Mouse (Mus musculus): Measurements from ENCODE around the gene Nanos1.

The Nanos1 gene

DNA sequence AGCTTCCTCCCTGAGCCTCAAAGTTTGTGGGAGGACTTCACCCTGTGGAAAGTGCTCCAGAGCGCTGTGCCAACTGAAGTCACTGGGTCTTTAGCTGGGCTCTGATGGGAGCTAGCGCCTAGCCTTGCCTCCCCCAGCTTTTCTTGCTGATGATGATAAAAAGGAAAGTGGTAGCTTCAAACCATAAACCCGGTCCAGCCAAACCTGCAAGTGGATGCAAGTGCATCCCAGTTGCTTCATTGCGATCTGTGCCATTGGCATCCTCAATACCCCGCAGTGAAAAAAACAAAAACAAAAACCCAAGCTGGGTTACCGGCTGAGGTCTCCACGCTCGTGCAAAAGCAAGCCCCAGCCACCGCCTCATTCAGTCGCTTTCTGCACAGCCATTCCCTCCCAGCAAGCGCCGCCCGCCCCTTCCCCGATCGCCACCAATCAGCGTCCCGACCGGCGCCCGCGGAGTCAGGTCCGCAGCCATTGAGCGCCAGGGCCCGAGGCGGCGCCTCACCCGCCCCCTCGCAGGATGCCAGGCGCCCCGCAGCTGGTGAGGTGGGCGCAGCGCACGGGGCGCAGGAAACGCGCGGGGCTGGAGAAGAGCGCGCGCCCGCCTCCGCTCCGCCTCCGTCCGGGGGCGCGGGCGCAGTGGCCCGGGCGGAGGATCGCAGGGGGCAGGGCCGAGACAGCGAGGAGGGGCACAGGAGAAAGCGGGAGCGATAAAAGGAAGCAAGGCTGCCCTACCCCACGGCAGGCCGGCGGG is at the start of gene Nanos1:
Gene Nanos1, plus strand, starts transcription at position 550 of the 754 bp plus-strand sequence.
- ATAC-seq (ENCODE audit: low TSS enrichment): peak; percentile 89

DNA sequence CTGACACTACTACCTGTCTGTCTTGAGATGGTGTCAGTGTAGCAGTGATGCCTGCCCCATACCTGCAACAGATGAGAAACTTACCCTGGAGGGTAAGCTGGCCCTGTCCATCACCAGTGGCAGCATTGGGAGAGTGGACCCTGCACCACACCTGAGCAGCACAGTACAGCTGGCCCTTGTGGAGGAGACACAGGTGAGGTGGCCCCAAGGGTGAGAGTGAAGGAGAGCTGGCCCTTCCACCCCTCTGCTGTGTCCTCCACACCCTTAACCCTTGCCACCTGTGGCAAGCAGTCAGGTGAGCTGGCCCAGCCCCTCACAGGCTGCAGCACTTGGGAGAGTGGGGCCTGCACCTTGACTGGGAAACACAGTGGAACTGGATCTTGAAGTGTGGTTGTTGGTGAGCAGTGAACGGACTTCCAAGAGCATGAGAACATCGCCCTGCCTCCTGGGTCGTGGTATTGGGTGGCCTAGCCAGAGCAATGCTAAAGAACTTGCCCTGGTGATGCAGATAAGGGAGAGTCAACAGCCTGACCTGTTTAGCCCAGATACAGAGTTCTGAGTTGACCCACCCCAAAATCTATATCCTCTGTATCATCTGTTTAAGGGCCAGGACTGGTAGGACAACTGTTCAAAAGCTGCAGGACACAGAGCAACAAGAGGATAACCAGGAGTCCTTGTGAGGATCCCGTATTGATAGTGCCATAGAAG is 46.4 kb upstream of the Nanos1 start:
- ATAC-seq (ENCODE audit: low TSS enrichment): no peak

DNA sequence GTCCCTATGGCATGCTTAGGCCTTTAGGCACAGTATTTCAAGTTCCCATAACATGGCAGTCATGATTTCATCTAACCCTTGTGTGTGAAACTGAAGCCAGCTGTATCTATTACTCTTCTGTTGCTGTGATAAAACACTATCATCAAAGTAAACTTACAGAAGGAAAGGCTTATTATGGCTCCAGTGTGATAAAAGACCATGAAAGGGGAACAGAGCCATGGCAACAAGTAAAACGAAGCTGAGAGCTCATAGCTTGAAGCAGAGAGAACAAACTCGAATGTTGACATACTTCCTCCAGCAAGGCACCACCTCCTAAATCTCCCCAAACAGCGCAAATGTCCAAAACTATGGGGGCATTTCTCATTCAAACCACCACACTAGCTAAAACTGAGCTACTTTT is 45.6 kb upstream of the Nanos1 start:
- ATAC-seq (ENCODE audit: low TSS enrichment): no peak

DNA sequence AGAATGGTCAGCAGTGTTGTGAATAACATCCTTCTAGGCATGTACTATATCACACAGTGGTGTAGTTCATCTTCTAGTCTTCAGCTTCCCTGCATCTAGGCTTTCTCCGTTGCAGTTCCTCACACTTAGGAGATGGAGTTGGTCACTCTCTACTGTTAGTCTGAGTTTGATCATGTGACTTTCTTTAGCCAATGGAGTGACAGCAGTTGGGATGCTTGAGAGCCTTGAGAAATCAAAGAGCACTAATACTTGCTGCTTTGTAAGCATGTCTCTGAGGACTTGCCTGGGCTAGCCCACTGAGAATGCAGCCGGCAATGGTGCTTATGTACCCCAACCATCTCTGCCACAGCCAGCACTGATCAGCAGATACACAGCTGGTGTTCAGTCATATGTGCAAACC is 43.2 kb upstream of the Nanos1 start:
- ATAC-seq (ENCODE audit: low TSS enrichment): no peak

DNA sequence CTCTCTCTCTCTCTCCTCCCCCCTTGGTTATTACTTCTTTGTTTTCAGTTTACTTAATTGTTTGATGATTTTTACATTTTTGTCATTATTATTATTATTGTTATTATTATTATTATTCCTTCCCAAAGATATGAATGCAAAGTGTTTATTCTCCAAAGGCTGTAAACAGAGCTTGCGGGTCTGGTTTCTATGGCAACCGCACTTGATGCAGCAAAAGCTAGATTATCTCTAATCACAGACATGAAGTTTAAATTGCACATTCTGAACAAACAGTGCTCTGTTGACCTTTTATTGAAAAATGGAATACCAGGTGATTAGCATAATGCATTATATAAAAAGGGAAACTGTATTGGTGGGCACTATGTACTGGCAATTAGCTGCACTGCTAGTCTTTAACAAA is 39.4 kb upstream of the Nanos1 start:
- no peak for ATAC-seq (ENCODE audit: low TSS enrichment)

DNA sequence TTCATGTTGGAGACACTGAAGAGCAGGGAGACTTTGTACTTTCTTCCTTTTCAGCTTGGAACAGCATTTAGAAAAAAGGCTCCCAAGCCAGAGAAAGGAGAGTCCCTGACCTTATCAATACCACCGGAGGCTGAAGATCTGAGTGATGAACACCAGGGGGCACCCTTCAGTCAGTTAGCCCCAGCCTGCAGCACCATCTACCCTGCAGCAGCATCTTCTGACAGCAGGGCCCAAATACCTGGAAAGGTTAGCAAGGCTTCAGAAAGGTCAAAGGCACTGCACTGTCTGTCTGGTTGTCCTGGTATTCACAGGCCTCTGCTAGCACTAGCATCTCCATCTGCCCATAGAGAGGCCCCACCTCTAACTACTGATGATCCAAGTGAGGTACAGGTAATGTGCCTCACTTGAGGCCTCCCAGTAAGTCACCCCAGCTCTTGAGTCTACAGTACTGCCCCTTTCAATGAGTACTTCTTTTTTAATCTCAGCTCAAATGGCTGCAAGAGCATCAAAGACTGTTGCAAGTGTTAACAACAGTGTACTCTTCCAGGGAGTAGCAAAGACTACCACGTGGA is 25.4 kb upstream of the Nanos1 start:
- peak; percentile 77 for ATAC-seq (ENCODE audit: low TSS enrichment)

DNA sequence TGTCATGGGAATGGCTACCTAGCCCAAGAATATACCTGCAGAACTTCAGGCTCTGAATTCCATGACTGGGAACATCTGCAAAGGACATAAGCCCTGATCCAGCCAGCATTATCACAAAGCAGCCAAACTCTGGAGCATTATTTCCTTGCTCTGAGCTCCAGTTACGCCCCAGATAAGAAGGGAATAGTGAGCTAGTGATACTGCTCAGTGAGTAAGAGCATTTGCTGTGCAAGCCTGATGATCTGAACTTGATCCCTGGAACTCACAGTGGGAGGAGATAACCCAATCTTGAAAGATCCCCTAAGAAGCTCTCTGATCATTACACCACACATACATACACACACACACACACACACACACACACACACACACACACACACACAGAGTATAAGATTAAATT is 24.5 kb upstream of the Nanos1 start:
- no peak for ATAC-seq (ENCODE audit: low TSS enrichment)

DNA sequence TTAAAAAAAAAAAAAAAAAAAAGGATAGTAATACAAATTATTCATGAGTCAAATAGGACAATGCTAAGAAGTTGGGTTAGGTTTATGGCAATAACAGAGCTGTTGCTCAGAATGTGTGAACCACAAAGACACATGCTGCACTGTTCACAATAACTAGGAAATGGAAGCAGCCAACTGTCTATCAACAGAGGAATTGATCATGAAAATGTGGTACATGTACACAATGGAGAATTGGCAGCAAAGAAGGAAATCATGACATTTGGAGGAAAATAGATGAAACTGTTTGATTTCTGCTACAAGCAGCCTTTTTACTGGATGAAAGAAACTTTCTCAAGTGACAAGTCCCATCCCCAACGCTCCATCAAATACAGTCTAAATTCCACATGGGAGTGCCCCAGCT is 23.8 kb upstream of the Nanos1 start:
- no peak for ATAC-seq (ENCODE audit: low TSS enrichment)

DNA sequence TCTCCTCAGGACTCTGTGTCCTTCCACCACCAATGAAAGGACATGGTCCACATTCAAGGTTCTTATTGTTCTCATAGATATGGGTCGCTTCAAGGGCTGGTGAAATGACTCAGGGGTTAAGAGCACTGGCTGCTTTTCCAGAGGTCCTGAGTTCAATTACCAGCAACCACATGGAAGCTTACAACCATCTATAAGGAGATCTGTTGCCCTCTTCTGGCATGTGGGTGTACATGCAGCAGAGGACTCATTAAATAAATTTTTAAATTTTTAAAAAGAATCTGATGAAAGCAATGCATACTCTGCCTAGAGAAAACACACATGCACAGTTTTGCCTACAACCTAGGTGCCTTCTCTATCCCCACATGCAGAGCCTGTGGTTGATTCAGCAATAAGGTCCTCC is 15.2 kb upstream of the Nanos1 start:
- no peak for ATAC-seq (ENCODE audit: low TSS enrichment)

DNA sequence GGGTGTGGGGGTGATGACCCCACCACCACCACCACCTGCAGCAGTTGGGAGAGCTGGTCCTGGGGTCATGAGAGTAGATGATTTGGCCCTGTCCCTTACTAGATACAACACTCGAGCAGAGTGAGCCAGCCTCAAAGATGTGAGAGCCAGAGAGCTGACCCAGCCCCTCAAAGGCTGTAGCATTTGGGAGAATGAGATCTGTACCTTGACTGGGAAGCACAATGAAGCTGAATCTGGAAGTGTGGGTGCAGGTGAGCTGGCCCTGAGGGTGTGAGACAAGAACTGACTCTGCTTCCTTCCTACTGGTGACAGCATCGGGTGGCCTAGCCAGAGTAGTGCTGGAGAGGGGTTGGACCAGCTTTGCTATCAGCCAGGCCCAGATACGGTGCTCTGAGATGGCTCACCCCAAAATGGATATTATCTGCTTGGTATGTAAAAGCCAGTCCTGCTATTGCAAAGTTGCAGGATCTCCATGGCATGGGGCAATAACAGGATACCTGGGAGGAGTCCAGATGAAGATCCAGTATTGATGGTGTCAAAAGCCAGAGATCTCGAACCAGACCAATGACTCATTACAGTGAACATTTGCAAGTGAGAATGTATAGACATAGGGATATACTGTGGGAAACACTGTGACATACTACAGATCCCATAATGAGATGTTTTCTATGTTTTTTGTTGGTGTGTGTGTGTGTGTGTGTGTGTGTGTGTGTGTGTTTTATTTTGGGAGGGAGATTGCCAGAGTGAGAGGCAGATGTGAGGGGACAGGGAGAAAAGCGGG is 11.8 kb upstream of the Nanos1 start:
- no peak for ATAC-seq (ENCODE audit: low TSS enrichment)

DNA sequence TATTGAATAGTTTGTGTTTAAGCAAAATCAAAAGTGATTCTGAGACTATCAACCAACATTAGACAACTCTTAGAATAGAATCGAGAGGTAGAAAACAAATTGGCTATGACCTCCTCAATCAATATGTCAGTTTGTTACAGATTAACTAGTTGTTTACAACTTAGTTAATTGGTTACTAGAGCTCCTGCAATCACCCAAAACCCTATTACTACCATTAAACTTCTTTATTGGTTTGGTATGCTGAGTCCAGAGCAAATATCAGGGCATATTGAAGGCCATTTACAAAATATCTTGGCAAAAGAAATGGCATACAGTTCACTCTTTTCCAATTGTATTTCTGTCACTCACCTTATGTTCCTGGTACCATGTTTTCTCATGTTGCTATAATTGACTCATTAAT is 8.0 kb upstream of the Nanos1 start:
- no peak for ATAC-seq (ENCODE audit: low TSS enrichment)

DNA sequence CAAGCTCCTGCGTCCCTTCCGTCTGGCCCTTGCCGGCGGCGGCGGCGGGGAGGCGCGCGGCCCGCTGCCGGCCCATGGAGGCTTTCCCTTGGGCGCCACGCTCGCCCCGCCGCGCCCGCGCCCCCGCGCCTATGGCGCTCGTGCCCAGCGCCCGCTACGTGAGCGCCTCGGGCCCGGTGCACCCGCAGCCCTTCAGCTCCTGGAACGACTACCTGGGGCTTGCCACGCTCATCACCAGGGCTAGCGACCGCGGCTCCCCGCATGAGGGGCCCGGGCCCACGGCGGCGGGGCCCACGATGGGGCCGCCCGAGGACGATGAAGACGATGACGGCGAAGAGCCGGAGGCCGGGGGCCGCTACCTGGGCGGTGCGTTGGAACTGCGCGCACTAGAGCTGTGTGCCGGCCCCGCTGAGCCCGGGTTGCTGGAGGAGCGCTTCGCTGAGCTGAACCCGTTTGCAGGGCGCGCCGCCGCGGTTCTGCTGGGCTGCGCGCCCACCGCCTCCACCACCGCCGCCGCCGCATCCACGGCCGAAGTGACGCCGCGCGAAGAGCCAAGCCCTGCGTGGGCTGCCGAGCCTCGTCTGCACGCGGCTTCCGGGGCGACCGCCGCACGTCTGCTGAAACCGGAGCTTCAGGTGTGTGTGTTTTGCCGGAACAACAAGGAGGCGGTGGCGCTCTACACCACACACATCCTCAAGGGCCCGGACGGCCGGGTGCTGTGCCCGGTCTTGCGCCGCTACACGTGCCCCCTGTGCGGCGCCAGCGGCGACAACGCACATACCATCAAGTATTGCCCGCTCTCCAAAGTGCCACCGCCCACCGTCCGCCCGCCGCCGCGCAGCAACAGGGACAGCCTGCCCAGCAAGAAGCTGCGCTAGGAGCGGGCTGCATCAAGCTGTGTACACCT is 658 bp downstream of the Nanos1 start:
- ATAC-seq (ENCODE audit: low TSS enrichment): peak; percentile 62

DNA sequence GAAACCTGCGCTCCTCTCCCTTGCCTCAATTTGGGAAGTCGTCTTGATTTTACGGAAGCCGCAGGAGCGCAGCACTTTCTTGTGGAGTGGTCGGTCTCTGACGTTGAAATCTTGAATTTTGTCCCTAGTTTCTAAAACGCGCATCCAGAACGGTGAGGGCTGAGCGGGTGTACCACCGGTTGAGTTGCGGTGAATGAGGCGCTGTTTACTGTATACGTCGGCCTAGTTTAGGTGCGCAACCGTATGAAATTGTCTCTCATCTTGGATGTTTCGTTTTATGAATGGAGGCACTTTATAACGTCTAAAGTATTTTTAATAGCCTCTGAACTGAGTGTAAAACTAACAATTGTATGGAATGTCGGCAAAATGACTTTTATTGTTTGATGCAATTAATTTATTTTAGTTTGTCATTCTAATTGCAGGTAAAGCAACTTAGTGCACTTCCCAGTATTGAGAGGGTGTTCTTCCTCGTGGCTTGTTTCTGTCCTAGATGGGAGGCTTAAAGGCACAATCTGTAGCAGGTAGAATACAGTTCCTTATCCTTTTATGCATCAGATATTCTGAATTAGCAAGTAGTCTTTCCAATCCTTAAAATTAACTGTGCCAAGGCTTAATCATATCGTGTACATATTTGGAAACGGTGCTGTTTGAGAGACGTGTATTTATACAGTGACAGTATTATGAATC is 1.5 kb downstream of the Nanos1 start:
- ATAC-seq (ENCODE audit: low TSS enrichment): 0 out of 2 replicates have a peak, but pooled peaks have one; percentile 5

DNA sequence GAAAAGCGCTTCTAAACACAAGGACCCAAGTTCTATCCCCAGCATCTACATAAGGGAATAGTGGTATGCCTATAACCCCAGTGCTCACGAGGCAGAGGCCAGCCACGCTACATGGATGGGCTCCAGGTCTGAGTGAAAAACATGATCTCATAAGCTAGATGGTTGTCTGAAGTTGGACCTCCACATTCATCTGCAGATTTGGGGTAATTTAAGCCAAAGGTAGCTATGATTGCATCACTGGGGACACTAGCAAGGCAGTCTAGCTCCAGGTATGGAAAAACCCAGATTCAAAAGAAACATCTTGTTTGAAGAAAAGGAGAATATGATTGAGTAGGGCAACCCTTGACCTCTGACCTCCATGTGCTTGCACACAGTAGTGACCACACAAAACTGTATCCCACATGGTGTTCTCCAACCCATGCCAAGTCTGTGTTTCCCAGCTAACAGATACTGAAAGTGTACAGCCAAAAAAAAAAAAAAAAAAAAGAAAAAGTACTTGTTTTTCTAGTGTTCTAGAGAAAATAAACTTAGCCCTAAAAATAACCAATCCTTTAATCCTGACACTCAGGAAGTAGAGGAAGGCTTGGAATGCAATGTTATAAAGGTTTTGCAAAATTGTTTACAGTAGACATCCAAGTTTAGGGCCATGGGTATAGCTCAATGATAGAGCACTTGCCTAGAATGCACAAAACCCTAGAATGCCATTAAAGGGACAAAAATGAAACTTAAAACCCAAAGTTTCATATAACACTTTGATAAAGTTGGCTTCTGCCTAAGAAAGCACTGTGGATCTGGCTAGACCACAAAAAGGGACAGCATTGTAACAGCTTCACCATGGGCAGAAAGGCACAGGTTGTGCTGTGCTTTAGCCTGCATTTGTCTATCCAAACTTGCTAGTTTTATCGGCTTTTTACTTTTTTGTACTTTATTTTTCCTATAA is 3.4 kb downstream of the Nanos1 start:
- no peak for ATAC-seq (ENCODE audit: low TSS enrichment)

DNA sequence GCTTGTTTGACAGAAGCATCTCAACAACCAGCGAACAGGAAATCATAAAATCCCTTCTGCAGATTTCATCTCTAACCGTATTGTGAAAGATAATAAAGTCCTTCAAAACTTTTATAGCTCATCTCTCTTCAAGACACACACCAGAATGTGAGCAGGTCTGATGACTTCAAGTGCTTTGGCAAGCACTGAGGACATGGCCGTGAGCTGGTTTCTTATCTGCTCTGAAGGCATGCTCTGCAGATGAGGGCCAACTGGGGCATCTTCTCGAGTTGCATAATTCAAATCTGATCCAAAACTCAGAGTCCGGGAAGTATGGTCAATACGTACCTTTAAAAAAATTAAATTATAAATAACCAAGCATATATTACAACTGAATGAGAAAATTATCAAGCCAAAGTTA is 17.6 kb downstream of the Nanos1 start:
- ATAC-seq (ENCODE audit: low TSS enrichment): no peak

DNA sequence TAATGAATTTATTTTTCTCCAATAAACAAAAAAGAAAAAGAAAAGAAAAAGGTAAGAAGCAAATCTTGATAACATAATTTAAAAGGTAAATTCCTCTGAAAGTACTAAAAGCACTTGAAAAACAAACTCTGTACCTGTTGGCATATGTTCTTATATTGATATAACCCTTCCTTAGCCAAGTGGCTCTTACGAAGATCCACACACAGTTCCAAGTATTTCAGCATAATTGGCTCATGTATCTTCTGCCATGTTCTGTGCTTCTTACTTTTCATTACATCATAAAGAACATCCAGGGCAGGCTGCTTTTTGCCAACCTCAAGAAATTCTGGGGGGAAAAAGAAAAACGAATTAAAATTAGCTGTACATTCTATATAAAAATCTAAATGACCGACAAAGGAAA is 26.2 kb downstream of the Nanos1 start:
- ATAC-seq (ENCODE audit: low TSS enrichment): no peak

DNA sequence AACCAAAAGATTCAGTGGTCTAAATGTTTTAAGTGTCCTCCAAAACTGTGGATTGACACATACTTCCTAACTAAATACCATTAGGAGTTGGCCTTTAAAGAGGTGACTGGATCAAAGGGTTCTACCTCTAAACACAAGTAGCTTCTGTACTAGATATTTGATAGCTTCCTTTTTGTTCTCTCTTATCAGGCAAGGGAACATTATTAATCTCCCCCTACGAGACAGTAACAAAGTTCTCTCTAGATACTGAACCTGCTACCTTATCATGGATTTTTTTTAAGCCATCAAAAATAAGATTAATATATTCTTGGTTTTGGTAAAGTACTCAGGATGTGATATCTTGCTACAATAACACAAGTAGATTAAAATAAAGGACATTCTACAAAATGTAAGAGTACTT is 28.9 kb downstream of the Nanos1 start:
- ATAC-seq (ENCODE audit: low TSS enrichment): no peak

DNA sequence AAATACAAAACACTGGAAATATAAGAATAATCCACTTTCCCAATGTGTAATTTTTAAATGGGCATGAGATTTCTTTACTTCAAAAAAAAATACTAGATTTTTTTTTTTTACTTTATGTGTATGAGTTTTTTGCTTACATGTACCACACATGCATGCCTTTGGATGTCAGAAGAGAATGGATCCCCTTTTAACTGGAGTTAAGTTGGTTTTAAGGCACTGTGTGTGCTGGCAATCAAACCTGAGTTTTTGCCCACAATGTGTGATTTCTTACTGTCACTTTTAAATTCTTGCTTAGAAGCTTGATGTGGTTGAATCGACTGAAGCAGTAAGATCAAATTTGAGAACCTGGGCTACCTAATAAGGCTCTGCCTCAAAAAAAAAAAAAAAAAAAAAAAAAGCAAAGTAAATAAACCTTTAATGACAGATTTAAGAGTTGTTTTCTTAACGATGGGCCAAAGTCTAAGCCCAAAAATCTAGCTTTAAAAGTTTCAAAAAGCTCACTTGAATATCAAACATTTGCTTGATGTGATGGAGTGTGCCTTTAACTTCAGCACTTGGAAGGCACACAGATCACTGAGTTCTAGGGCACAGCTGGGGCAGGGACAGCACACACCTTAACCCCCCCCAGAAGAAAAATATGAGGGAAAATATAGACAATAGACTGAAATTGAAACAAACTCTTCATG is 31.8 kb downstream of the Nanos1 start:
- ATAC-seq (ENCODE audit: low TSS enrichment): no peak

Data from frontal cortex, adult (tissue).